Mouse (Mus musculus) limb, embryonic 14.5 days (tissue): ENCODE results near the gene Gfm2. TPM values are rescaled to one million over a fixed set of nuclear protein-coding genes. Genes with fewer than 3 reads are reported as not detected.

Experiments
- ATAC-seq: fragments of 200-750 bp; cut with Nextera tagmentation; 2 replicates; pipeline ENCODE4 v1.8.0; 2017; ENCODE audit warnings: low read depth, moderate number of reproducible peaks, moderate TSS enrichment; ENCODE audit not compliant: low FRiP score
- DNase-seq: peaks from one replicate; pipeline ENCODE4 v3.0.0-alpha.2; 2015; ENCODE audit warnings: low spot score
- H3K27ac ChIP-seq: fragments of 300-500 bp; sonication (generic); replicated peaks from 2 replicates; pipeline ENCODE4 v1.5.1; 2014; ENCODE audit warnings: low read depth, mild to moderate bottlenecking, low read length, moderate library complexity, mixed read lengths
- H3K27me3 ChIP-seq: fragments of 300-500 bp; sonication (generic); 2 replicates; pipeline ENCODE4 v1.6.1; 2014; ENCODE audit warnings: low read length, mixed read lengths; ENCODE audit not compliant: control insufficient read depth, insufficient read depth
- H3K36me3 ChIP-seq: fragments of 300-500 bp; sonication (generic); 2 replicates; pipeline ENCODE4 v1.6.1; 2014; ENCODE audit warnings: mild to moderate bottlenecking, low read length, moderate library complexity, mixed read lengths; ENCODE audit not compliant: control insufficient read depth, insufficient read depth
- H3K4me1 ChIP-seq: fragments of 300-500 bp; sonication (generic); 2 replicates; pipeline ENCODE4 v1.6.1; 2014; ENCODE audit warnings: antibody characterized with exemption, low read length, mixed read lengths; ENCODE audit not compliant: control insufficient read depth, insufficient read depth
- H3K4me2 ChIP-seq: fragments of 300-500 bp; sonication (generic); replicated peaks from 2 replicates; pipeline ENCODE4 v1.6.1; 2014; ENCODE audit warnings: low read depth, mild to moderate bottlenecking, low read length, moderate library complexity; ENCODE audit not compliant: severe bottlenecking
- H3K4me3 ChIP-seq: fragments of 300-500 bp; sonication (generic); replicated peaks from 2 replicates; pipeline ENCODE4 v1.5.1; 2014; ENCODE audit warnings: low read length
- H3K9ac ChIP-seq: fragments of 300-500 bp; sonication (generic); 2 replicates; pipeline ENCODE4 v1.6.1; 2014; ENCODE audit warnings: mild to moderate bottlenecking, low read depth, low read length, moderate library complexity; ENCODE audit not compliant: severe bottlenecking
- H3K9me3 ChIP-seq: fragments of 300-500 bp; sonication (generic); 2 replicates; pipeline ENCODE4 v1.6.1; 2016; ENCODE audit warnings: low read length; ENCODE audit not compliant: control insufficient read depth
- POLR2A ChIP-seq: fragments of 200-500 bp; IDR thresholded peaks from 2 replicates; pipeline ENCODE4 v1.8.0; 2012; ENCODE audit warnings: inconsistent platforms, mild to moderate bottlenecking, moderate library complexity, borderline replicate concordance; ENCODE audit not compliant: insufficient read depth, insufficient read length; ENCODE audit errors: extremely low read depth
- WGBS: fragments of 180-500 bp; shearing (Covaris S2); extraction: QIAGEN DNeasy Blood & Tissue Kit; methylation state at CpG from one replicate; pipeline ENCODE4 v1.1.7; 2014; 5-methylcytosine and 5-hydroxymethylcytosine counted together
- polyA plus RNA-seq, 2 experiments: library from polyadenylated mRNA; depleted of rRNA in 1 of 2; stranded (reverse) in 1 of 2; unstranded in 1 of 2; fragments of >200 nt; fragmentation: Nextera tagmentation in 1 of 2; extraction: Ambion mirVana in 1 of 2; gene quantifications; 2 replicates each; pipeline versions ENCODE4 v1.2.1 to v1.2.3; 2012 to 2014

The Gfm2 gene
- polyA plus RNA-seq, 2 experiments = 26.9 to 28.2 TPM

GRCm38 (mm10) chr13:97208112-97208478, 70.4 kb downstream of the Gfm2 start:
- DNase-seq (no peak), ATAC-seq (no peak)
- no peak for TF ChIP-seq POLR2A
- WGBS = 50% methylated on average over 7 of the region's 7 CpGs
- Histone ChIP-seq H3K9ac (no peak overlapping the region), H3K36me3 (no peaks in the 10 kb centered on the region), H3K27ac (no peak overlapping the region), H3K4me3 (no peak overlapping the region), H3K9me3 (no peaks in the 10 kb centered on the region), H3K4me2 (no peak overlapping the region), H3K4me1 (0 out of 2 replicates have a peak, but pooled peaks cover 3% of the 10 kb centered on the region), H3K27me3 (no peaks in the 10 kb centered on the region)

DNA sequence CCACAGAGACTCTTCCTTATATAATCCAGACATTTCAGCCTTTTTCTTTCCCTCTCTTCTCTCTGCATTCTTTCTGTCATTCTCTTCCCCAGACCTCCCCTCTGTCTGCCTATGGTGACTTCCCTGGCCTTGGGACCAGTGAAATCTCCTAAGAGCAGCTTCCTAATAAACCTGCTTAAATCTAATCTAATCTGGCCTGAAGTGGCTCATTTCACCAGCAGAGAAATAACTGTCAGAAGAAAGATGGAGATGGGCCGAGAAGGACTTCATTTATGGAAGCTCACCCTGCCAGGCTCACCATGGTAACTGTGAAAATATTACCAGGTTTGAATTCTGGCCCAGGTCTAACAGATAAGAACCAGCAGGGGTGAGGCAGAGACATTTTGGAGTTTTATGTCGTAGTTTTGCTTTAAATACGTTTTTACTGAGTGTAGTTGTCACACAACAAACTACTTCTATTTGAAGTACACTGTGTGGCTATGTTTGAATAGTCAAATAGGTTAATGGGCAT, 70.8 kb downstream of the Gfm2 start:
- Histone ChIP-seq H3K27ac (no peak overlapping the region), H3K9ac (no peak overlapping the region), H3K4me2 (no peak overlapping the region), H3K27me3 (no peaks in the 10 kb centered on the region), H3K9me3 (no peaks in the 10 kb centered on the region), H3K36me3 (no peaks in the 10 kb centered on the region), H3K4me3 (no peak overlapping the region), H3K4me1 (0 out of 2 replicates have a peak, but pooled peaks cover 3% of the 10 kb centered on the region)
- no peak for ATAC-seq
- WGBS = 75% methylated on average over 3 of the region's 3 CpGs
- no peak for TF ChIP-seq POLR2A
- no peak for DNase-seq

- H3K27ac ChIP-seq = no peak overlapping the region
- no peak overlapping the region for H3K4me3 ChIP-seq
- WGBS = 54% methylated on average over 3 of the region's 3 CpGs
- DNase-seq (no peak), ATAC-seq (no peak)
- H3K36me3 ChIP-seq = no peaks in the 10 kb centered on the region
- TF ChIP-seq POLR2A = no peak
- no peaks in the 10 kb centered on the region for H3K9me3 ChIP-seq
- H3K4me1 ChIP-seq = peaks cover 21% of the 10 kb centered on the region
- H3K9ac ChIP-seq = no peak overlapping the region
- H3K27me3 ChIP-seq = no peaks in the 10 kb centered on the region
- H3K4me2 ChIP-seq = no peak overlapping the region
These were observed 77.0 kb downstream of the Gfm2 start for GRCm38 (mm10) chr13:97214583-97215268.

- DNase-seq (no peak), ATAC-seq (no peak)
- Histone ChIP-seq H3K4me2 (no peak overlapping the region; the same call in 1 of the 2 replicates), H3K4me3 (no peak overlapping the region), H3K9ac (no peak overlapping the region), H3K9me3 (no peaks in the 10 kb centered on the region), H3K36me3 (no peaks in the 10 kb centered on the region), H3K27me3 (no peaks in the 10 kb centered on the region), H3K27ac (no peak overlapping the region), H3K4me1 (peaks cover 21% of the 10 kb centered on the region)
- WGBS = 18% methylated on average over 4 of the region's 4 CpGs
- TF ChIP-seq POLR2A = no peak
These were observed 77.8 kb downstream of the Gfm2 start for GRCm38 (mm10) chr13:97215563-97215962.

DNA sequence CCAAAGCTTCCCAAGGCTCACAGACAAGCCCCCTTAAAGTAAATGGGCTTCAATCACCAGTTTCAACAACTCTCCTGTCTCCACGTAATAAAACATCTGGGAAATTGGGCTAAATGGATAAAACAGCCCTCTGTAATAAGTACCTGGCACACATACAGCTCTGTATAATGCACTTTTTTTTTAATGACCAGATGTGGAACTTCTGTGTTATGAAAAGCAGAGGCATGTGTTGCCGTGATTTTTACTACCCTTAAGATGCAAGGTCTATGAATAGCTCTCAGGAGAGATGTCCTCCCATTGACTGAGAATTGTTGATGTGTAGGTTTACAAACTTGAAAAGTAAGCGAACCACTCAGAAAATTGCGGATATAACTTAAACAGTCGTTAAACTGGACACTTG, 78.5 kb downstream of the Gfm2 start:
- Histone ChIP-seq H3K4me3 (no peak overlapping the region), H3K9ac (no peak overlapping the region), H3K27me3 (no peaks in the 10 kb centered on the region), H3K27ac (no peak overlapping the region; the same call in 1 of the 2 replicates), H3K9me3 (no peaks in the 10 kb centered on the region), H3K4me1 (peaks cover 21% of the 10 kb centered on the region), H3K4me2 (no peak overlapping the region; the same call in 1 of the 2 replicates), H3K36me3 (no peaks in the 10 kb centered on the region)
- 11% methylated on average over 5 of the region's 5 CpGs for WGBS
- ATAC-seq (peak; percentile 64; the same call in 1 of the 2 replicates), DNase-seq (peak; percentile 79)
- no peak for TF ChIP-seq POLR2A
